Mouse (Mus musculus): ENCODE results near the gene Cib4.

Cib4 gene

DNA sequence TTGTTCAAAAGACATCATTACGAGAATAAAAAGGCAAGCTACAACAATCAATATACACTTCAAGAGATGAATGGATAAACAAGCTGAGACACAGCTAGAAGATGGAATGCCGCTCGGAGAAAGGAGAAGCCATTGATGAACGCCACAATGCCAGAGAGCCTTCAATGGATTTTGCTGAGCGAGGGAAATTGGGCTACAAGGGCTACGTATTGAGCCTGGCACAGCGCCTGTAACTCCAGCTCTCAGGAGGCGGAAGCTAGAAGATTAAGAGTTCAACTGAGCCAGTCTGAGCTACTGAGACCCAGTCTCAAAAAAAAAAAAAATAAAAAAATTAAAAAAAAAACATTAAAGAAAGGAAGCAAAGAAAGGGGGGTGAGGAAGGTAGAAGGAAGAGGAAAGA, 32.5 kb downstream of the Cib4 start:
- DNase-seq, result no peak

DNA sequence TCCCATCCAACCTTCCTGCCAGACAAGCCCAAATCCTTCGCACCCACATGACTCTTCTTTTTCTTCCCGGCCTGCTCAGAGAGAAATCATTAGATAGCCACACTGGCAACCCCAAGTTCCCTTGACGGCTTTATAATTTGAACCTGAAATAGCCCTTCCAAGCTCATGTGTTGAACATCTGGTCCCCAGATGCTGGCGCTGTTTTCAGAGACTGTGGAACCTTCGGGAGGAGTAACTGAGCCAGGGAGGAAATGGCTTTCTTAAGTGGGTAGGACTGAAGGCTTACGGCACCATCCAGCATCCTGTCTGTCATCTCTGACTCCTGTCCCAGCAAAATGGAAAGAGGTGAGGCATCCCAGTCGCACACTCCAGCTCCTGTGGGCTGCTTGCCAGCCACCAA, 48.3 kb downstream of the Cib4 start:
- no peak for DNase-seq

DNA sequence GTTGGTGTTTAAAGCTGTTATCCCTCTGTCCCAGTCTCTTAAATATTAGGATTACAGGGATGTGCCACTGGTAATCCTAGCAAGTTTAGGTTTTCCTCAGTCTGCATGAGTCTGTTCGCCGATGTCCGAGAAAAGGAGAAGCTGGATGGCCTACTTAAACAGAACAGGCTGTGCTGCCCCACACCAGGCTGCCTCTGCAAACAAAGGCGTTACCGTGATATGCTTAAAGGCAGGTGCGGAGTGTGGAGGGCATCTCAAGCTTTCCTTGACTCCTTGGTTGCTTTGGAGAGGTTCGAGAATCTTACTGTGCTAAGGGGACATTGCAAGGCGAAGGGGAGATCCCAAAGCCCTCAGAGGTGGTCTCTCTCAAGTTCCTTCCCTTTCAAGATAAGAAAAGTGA, 48.8 kb downstream of the Cib4 start:
- no peak for DNase-seq

DNA sequence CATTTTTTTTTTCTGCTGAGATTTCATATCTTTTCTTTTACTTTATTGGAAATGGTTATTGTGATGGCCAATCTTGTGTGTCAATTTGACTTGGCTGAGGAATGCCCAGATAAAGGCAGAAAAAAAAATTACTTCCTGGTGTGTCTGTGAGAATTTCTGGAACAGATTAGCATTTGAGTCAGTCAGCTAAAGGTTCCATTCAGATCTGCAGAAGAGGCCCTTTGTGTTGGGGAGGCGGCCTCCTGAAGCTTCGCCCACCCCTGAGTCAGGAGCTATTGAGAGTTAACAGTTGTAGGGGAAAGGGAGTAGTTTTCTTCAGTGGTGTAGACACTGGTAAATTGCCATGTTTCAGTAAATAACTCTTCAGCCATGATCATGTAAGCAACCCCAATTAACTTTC, 50.3 kb downstream of the Cib4 start:
- DNase-seq, result no peak

DNA sequence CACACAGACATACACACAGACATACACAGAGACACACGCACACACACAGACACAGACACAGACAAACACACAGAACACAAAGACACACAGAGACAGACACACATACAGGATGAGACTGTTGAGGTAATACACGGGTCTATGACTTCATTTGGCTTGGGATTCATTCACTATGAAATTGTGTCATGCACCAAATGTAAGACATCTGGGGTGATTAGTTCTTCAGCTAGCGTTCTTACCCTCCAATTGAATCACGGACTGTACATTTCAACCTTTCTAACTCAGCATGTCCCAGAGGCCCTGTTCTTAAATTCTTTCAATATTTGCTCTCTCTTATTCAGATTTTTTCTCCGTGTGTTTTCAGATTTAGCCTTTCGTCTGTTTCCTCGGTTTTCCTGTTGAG, 51.0 kb downstream of the Cib4 start:
- DNase-seq, result no peak

DNA sequence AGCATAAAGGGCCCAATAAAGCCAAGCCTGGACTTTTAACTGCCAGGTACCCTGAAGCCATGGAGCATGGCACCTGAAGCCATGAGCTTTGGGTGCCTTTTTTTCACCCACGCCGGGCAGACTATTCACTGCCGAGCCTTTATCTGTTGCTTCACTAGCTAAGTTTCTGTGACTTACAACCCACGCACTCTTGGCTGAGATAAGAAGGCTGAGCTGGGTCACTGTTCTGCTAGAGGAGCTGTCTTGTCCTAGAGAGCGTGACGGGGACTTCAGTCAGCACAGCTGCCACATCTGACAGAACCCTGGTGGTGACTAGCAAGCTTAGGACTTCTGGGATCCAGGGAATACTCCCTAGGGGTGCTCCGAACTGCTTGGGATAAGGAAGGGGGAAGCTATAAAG, 51.9 kb downstream of the Cib4 start:
- DNase-seq, result no peak

DNA sequence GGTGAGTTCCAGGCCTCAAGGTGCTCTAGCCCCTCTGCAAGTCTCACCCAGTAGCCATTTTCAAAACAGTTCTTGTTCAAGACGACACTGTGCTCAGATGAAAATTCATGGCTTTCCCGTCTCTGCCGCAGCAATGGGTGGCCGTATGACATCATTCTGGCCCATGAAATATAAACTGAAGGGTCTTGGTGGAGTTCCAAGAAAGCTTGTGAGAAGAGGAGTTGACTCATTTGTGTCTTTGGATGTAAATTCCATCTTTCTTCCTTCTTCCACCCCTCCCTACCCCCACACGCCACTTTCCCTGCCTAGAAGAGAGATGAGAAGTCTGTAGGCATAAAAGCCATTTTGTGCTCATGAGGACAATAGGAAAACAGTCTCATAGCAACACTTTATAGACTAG, 54.8 kb downstream of the Cib4 start:
- DNase-seq, result no peak

DNA sequence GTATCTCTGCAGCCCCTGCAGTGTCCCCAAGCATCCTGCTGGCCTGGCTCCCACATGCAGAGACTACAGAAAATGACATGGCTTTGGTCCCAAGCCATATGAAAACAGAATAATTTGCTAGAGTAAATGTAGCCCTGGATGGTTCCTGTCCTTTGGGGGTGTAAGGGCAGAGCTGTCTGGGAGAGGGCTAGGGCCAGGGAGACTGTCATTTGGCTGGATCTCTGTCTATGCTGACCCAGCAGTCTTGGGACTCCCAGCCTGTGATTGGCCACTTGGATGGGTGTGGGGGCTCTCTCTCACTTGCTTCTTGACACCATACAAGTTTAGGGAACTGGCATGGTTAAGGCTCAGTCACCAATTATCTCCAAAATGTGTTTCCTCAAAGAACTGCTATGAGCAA, 55.4 kb downstream of the Cib4 start:
- no peak for DNase-seq

DNA sequence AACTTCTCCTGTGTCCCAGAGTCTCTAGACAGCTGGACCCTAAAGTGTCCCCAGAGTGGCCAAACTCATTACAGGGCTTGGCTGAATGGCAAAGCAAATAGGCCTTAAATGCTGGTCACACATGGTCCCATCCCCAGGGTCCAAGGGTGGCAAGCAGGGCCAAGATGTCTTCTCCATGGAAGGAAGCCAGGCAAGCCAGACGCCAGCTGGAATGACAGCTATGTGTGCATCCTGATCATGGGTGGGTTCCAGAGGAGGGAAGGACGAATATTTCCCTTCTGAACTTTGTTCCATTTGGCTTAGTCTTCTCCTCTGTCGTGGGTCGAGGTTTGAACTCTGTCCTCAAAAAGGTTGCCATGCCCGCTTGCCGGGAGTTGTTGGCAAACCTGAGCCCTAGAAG, 60.5 kb downstream of the Cib4 start:
- peak; percentile 59 to 65 for DNase-seq

DNA sequence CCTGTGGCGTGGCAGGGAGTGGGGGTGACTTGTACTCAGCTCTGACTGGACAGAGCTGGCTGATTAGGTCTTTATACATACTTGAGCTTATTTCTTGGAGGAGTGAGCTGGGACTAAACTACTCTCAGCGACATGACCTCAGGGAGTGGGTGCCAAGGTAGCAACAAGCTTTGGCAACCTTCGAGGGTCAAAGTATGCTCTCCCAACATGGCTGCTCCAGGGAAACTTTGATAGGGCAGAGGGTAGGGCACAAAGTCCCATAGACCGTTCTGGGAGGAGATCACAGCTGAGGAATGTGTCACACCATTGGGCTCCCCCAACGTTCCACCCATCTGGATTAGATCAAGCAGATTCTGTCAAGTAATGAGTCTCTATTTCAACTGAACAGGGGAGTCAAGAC, 61.0 kb downstream of the Cib4 start:
- DNase-seq, result peak; percentile 45 to 61

DNA sequence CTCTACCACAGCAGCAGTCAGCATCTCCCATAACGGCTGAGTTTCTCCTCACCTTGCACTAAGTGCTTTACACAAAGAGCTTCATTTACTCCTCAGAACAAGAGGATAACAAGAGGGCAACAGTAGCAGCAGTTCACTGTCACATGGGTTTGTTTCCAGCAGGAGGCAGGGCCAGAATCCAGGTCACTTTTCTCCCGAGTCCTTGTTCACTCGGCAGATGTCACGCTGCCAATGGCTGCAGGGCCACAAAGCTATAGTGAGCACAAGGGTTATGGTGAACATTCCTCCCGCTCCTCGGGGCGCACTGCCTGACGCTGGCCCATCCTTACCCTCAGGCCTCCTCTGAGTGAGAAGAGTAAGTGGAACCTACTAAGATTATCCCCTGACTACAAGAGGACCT, 62.1 kb downstream of the Cib4 start:
- peak; percentile 5 to 32 for DNase-seq

DNA sequence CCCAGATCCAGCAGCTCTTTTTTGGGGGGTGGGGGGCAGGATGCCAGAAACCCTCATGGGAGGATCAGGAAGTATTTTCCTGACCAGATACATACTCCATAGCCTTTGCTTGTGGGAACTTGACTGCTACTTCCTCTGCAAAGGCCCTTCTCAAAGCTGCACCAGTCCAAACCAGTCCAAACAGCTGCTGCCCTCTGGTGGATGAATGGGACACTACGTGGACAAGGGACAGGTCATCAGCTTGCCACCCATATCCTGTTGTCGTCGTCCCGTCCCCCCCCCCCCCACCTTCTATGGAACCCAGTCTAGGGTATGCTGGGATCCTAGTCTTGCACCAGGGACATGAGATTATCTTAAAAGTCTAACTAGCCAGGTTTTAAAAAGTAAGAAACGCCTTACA, 63.3 kb downstream of the Cib4 start:
- DNase-seq, result peak; percentile 64 to 82

DNA sequence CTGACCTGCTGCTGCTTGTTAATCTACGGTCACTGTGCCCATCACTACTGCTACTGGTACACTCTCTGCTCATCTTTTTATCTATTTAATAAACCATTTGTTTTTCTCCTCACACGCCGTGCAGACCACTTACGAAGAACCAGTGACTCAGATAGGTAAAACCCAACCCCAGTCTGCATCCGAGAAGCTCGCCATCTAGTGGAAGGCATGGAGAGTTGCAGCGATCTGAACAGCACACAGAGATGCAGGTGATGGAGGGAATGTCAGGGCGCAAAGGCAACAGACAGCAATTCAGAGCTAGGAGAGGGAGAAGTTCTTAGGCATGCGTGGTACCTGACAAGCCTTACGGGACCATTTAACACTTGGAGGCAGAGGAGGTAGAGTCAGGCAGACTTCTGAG, 69.1 kb downstream of the Cib4 start:
- peak; percentile 5 to 23 for DNase-seq

DNA sequence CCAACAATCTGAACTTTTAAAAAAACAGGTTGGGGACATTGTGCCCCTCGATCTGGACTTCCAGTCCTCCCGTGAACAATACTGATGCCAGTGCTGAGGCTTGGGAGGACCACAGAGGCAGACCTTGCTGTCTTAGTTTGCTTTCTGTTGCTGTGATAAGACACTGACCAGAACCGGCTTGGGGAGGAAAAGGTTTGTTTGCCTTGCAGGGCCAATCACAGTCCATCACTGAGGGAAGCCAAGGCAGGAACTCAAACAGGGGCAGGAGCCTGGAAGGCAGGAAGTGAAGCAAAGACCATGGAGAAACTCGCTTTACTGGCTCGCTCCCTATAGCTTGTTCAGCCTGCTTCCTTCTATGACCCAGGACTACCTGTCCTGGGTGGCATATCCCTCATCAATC, 73.5 kb downstream of the Cib4 start:
- DNase-seq, result no peak

DNA sequence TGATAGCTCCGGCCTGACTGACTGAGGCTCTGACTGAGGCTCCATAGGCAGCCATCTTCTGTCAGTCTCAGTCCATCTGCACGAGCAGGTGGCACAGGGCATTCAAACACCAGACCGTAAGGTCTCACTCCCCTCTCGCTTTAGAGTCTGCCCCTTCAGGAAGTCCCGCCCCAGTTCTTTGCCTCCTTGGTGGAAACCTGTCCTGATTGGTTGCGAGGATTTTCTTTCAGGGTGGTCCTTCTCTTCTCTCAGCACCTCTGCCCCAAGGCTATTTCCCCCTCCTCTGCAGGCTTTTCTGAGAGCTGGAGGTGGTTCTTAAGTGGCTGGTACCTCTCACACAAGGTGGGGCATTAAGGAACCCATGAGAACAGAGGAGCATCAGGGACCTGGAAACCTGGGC, 75.2 kb downstream of the Cib4 start:
- no peak for DNase-seq

DNA sequence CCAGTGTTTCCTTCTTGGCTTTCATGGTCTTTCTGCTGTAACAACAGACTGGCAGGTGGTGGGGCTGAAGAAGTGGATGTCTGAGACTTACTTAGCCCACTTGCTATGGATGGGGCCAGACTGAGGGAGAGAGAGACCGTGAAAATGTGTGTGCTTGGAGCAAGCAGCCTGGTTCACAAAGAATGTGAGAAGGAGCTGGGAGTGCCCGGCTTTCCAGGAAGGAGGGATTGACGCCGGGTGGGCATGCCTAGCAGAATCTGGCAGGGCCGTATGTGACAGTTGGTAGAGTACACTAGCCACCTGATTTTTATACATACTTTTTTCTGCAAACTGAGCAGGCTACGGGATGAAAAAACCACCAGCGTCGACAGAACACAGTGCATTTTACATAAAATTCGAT, 79.3 kb downstream of the Cib4 start:
- DNase-seq, result no peak

DNA sequence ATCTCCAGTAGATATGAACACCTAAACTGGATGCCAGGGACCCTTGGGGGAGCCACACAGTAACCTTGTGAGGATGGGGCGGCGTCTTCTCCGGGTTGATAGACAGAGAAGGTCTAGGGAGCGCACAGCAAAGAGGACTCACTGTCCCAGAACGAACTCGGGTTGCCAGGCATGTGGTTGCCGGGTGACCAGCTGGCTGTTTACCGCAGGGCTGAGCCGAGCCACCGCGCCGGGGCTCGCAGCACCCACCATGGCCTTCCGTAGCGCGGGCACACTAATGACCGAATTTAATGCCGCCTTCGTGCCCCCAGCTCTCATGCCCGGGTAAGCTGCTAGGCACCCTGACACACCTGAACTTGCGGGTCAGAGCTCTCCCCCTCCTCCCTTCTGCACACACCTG, 79.8 kb downstream of the Cib4 start, which contains the start of gene 1700001C02Rik:
1700001C02Rik (plus strand) TSS at position 187 of the 400 bp plus-strand sequence.
- DNase-seq, result peak in 1 of 2 experiments; percentile 11

DNA sequence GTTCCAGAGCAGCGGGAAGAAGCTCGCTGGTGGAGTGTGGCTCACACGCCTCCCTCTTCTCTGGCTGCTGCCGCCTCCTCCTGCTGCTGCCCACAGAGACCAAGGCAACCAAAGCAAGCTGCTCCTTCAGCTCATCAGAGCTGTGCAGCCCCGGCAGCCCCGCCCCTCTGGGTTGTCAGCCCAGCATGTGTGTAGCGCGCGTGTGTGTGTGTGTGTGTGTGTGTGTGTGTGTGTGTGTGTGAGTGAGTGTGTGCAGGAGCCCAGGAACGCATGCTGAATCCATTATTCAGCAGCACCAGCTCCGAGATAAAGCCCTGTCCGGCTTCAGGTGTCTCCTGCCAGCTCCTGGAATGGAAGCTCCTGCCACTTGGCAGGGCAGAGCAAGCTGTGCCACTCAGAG, 83.8 kb downstream of the Cib4 start, which contains the start of gene Otof:
Otof (minus strand) TSS at position 112 of the 400 bp plus-strand sequence.
- DNase-seq, result no peak

DNA sequence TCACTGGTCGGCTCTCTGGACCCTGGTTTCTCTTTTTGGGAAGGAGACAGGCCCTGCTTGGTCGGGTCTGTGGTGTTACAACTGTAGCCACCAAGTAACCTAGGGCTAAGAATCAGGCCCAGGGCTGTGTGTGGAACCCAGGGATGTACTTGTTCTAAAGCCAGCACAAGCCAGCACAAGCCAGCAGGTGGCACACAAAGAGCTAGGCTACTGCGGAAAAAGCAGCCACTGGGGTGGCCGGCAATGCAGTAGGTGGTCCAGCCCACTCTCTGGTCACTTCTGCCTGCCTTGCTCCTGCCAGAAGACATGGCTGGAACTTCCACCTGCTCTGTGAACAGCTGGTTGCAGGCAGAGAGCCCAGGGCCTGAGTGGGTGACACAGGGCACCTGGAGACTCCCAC, 85.5 kb downstream of the Cib4 start:
- no peak for DNase-seq

DNA sequence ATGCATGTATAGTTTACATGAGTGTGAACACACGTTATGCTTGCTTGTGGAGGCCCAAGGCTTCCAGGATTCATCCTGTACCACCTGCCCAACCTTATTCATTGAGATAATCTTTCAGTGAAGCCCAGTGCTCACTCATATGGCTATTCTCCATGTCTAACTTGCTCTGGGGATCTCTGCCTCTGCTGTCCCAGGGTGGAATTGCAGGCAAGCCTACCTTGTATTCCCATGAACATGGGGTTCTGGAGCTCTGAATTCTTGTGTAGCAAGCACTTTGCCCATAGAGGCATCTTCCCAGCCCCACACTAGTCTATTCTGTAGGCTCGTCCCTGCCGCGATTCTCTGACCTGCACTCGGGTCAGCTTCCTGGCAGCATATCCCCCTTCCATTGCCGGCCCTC, 89.6 kb downstream of the Cib4 start:
- DNase-seq, result peak in 1 of 2 experiments; percentile 62

DNA sequence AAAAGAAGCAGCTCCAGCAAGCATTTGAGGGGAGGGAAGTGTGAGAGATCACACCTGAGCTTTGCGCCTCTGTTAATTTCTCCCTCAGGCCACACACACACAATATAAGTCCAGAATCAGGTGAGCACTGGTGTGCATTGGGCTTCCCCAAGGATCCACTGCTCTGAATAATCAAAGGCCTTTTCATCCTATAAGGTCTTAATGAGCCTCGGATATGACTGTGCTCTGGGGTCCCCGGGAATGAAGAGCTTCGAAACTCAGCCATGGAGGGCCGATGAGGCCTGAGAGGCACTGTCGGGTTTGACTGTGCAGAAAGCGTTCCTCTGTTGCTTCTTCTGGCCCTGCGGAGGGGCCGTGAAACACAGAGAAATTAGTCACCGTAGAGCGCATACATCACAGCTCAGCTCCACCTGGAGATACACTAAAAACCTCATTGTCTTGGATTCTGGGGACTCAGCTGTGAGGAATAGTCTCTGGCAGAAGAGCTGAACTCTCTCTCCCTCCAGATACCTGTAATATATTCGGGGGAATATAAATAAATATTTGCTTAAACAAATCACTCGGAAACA, 101.2 kb downstream of the Cib4 start:
- no peak for DNase-seq

DNA sequence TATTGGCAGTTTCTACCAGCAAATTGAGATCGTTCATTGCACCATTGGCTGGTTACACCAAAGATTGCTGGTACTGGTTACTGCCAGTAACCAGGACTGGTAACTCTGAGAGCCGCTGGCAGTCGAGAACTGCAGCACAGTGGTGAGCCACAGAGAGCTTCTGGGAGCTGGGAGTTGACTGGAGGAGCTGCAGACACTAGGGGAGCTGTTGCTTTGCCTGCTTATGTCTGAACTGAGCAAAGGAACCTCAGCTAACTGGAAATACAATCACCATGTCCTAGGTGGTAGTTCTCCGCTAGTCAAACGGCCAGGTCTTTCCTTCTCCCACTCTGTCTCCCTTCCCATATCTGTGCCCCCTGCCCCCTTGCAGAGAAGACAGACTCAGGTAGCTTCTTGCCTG, 103.4 kb downstream of the Cib4 start:
- DNase-seq, result peak in 1 of 2 experiments; percentile 22

DNA sequence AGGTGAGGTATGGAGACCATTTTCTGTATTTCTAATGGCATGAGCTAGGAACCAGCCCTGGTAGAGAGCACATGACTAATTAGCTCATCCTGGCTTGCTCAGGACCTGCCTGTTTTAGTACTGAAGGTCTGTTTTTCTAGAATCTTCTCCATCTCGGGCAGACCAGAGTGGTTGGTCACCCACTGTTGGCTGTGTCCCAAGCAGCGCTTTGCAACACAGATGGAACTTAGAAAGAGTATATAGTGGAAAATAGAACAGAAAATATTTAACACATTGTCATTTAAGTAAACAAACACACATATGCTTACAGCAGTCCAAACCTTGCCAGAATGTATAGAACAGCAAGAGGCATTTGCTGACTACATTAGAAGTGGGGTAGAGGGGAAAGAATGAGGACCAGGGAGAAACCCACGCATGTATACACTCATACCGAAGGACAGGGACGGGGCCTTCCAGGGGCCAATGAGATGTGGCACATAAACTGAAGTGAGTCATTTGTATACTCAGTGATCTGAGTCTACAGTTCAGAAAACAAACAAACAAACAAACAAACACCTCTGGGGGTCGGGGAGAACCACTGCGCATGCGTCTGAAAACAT, 105.2 kb downstream of the Cib4 start:
- no peak for DNase-seq

DNA sequence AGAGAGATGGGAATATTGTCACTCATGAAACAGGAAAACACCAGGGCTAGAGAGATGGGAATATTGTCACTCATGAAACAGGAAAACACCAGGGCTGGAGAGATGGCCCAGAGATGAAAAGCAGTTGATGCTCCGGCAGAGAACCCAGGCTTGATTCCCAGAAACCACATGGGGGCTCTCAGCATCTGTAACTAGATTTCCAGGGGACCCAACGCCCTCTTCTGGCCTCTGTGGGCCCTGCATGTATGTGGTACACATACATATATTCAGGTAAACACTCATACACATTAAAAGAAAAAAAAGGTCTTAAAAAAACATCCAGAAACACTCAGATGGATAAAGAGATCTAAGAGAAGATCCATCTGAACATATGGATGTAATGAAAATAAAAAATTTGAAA, 106.7 kb downstream of the Cib4 start:
- no peak for DNase-seq

Measured in kidney, postnatal 36 days (tissue).